Mouse (Mus musculus): ENCODE data around the gene Rtl1. TPM values are rescaled to one million over a fixed set of nuclear protein-coding genes. Genes with fewer than 3 reads are reported as not detected.

Rtl1 gene
- total RNA-seq (2014; fragmentation: Nextera tagmentation), result not detected in 2 replicates
- not detected in 2 replicates for total RNA-seq (2017)

GRCm38 (mm10) chr12:109600230-109600629 is at the start of gene Rtl1:
Rtl1 (minus strand) TSS chr12:109600330.
- ATAC-seq (replicated peaks; ENCODE audit: low FRiP score, low TSS enrichment, poor library complexity, severe bottlenecking), result no peak

- ATAC-seq (replicated peaks; ENCODE audit: low FRiP score, low TSS enrichment, poor library complexity, severe bottlenecking), result no peak
Observed at GRCm38 (mm10) chr12:109640560-109641167, 40.5 kb upstream of the Rtl1 start.

- no peak for ATAC-seq (replicated peaks; ENCODE audit: low FRiP score, low TSS enrichment, poor library complexity, severe bottlenecking)
Observed at GRCm38 (mm10) chr12:109632035-109632434, 31.9 kb upstream of the Rtl1 start.

- no peak for ATAC-seq (replicated peaks; ENCODE audit: low FRiP score, low TSS enrichment, poor library complexity, severe bottlenecking)
Observed at GRCm38 (mm10) chr12:109628887-109629286, 28.8 kb upstream of the Rtl1 start.

- no peak for ATAC-seq (replicated peaks; ENCODE audit: low FRiP score, low TSS enrichment, poor library complexity, severe bottlenecking)
Observed at GRCm38 (mm10) chr12:109626910-109627309, 26.8 kb upstream of the Rtl1 start.

GRCm38 (mm10) chr12:109620196-109620595 is 20.1 kb upstream of the Rtl1 start:
- ATAC-seq (replicated peaks; ENCODE audit: low FRiP score, low TSS enrichment, poor library complexity, severe bottlenecking), result no peak

GRCm38 (mm10) chr12:109617993-109618392 is 17.9 kb upstream of the Rtl1 start:
- no peak for ATAC-seq (replicated peaks; ENCODE audit: low FRiP score, low TSS enrichment, poor library complexity, severe bottlenecking)

- no peak for ATAC-seq (replicated peaks; ENCODE audit: low FRiP score, low TSS enrichment, poor library complexity, severe bottlenecking)
Observed at GRCm38 (mm10) chr12:109617126-109617525, 17.0 kb upstream of the Rtl1 start.

GRCm38 (mm10) chr12:109615371-109615770 is 15.2 kb upstream of the Rtl1 start:
- no peak for ATAC-seq (replicated peaks; ENCODE audit: low FRiP score, low TSS enrichment, poor library complexity, severe bottlenecking)

- ATAC-seq (replicated peaks; ENCODE audit: low FRiP score, low TSS enrichment, poor library complexity, severe bottlenecking), result no peak
Observed at GRCm38 (mm10) chr12:109614416-109614815, 14.3 kb upstream of the Rtl1 start.

GRCm38 (mm10) chr12:109612392-109613385 is 12.6 kb upstream of the Rtl1 start:
- ATAC-seq (replicated peaks; ENCODE audit: low FRiP score, low TSS enrichment, poor library complexity, severe bottlenecking), result no peak

GRCm38 (mm10) chr12:109608576-109609440 is 8.7 kb upstream of the Rtl1 start:
- no peak for ATAC-seq (replicated peaks; ENCODE audit: low FRiP score, low TSS enrichment, poor library complexity, severe bottlenecking)

- no peak for ATAC-seq (replicated peaks; ENCODE audit: low FRiP score, low TSS enrichment, poor library complexity, severe bottlenecking)
Observed at GRCm38 (mm10) chr12:109607953-109608352, 7.8 kb upstream of the Rtl1 start.

GRCm38 (mm10) chr12:109607191-109607590 is 7.1 kb upstream of the Rtl1 start:
- ATAC-seq (replicated peaks; ENCODE audit: low FRiP score, low TSS enrichment, poor library complexity, severe bottlenecking), result no peak

GRCm38 (mm10) chr12:109604982-109605721 is 5.0 kb upstream of the Rtl1 start:
- no peak for ATAC-seq (replicated peaks; ENCODE audit: low FRiP score, low TSS enrichment, poor library complexity, severe bottlenecking)

- ATAC-seq (replicated peaks; ENCODE audit: low FRiP score, low TSS enrichment, poor library complexity, severe bottlenecking), result no peak
Observed at GRCm38 (mm10) chr12:109598551-109599250, 1.4 kb downstream of the Rtl1 start.

- ATAC-seq (replicated peaks; ENCODE audit: low FRiP score, low TSS enrichment, poor library complexity, severe bottlenecking), result no peak
Observed at GRCm38 (mm10) chr12:109596726-109597125, 3.4 kb downstream of the Rtl1 start.

GRCm38 (mm10) chr12:109596232-109596631 is 3.9 kb downstream of the Rtl1 start:
- no peak for ATAC-seq (replicated peaks; ENCODE audit: low FRiP score, low TSS enrichment, poor library complexity, severe bottlenecking)
